ENCODE assay signal across 9 mouse cellular contexts in genomic region chr1:36269121-36269795, GRCm38 (mm10). TPM values are rescaled to one million over a fixed set of nuclear protein-coding genes. Genes with fewer than 3 reads are reported as not detected.
A peak's percentile ranks its signal among the peaks of the same experiment; 100 is the strongest.
DNase-seq lines count a peak whose midpoint lies in the region; ATAC-seq and TF ChIP-seq lines count a peak whose summit lies in the region.
"Had no signal": no experiment of that assay in that cellular context is flagged by ENCODE, and none has a peak within 500 bp of the region (broad histone marks: within the 10 kb centered on the region; RNA-seq: fewer than 3 reads in every experiment).

No protein-coding gene starts in this region.

- no peaks in the 10 kb centered on the region for H3K9me3 ChIP-seq in liver, embryonic 12.5 days (replicated peaks)
- no peaks in the 10 kb centered on the region for H3K9me3 ChIP-seq in hindbrain, postnatal 0 days (ENCODE audit: low read length)
- H3K9me3 ChIP-seq in neural tube, embryonic 14.5 days (ENCODE audit: control insufficient read depth, low read length), result no peaks in the 10 kb centered on the region

- TF ChIP-seq CTCF in hindbrain, postnatal 0 days (IDR thresholded peaks at IDR 0.05; ENCODE audit: low read depth), result no peak

- no peak overlapping the region for H3K27ac ChIP-seq in liver, embryonic 12.5 days
- H3K27ac ChIP-seq in hindbrain, postnatal 0 days, result no peak overlapping the region
- H3K27ac ChIP-seq in neural tube, embryonic 14.5 days (ENCODE audit: low read depth, low read length), result no peak overlapping the region

- DNase-seq in embryo, embryonic 10 days (ENCODE audit: low spot score), result peak; percentile 12
- no peak for DNase-seq in embryo, embryonic 10.5 days (ENCODE audit: low spot score)
- DNase-seq in liver, result no peak
- peak; percentile 22 for DNase-seq in hindbrain, postnatal 0 days (ENCODE audit: low spot score)
- DNase-seq in spleen, adult 12 weeks (ENCODE audit: low spot score), result no peak
- DNase-seq in retina, postnatal 1 day, result no peak
- DNase-seq: right cerebral cortex, postnatal 4 days had no signal

- 0 out of 2 replicates have a peak overlapping the region, but pooled peaks have one; percentile 11 for H3K4me3 ChIP-seq in liver, embryonic 12.5 days
- peak overlapping the region; percentile 19; the same call in 1 of the 2 replicates for H3K4me3 ChIP-seq in hindbrain, postnatal 0 days (ENCODE audit: low read length)
- H3K4me3 ChIP-seq in neural tube, embryonic 14.5 days (ENCODE audit: low read depth, low read length), result peak overlapping the region; percentile 17; the same call in 1 of the 2 replicates

- peaks cover 14% of the 10 kb centered on the region for H3K27me3 ChIP-seq in liver, embryonic 12.5 days (replicated peaks)
- H3K27me3 ChIP-seq in hindbrain, postnatal 0 days (ENCODE audit: insufficient read depth, low read length), result no peaks in the 10 kb centered on the region; the same call in 1 of the 2 replicates
- no peaks in the 10 kb centered on the region for H3K27me3 ChIP-seq in neural tube, embryonic 14.5 days (ENCODE audit: control insufficient read depth, insufficient read depth, low read length)

- H3K4me2 ChIP-seq in liver, embryonic 12.5 days, result 0 out of 2 replicates have a peak overlapping the region, but pooled peaks have one; percentile 19
- H3K4me2 ChIP-seq in hindbrain, postnatal 0 days (ENCODE audit: low read depth, low read length), result peak overlapping the region; percentile 41
- H3K4me2 ChIP-seq in neural tube, embryonic 14.5 days (ENCODE audit: low read depth, low read length), result peak overlapping the region; percentile 32

- no peak overlapping the region for H3K9ac ChIP-seq in liver, embryonic 12.5 days
- H3K9ac ChIP-seq in hindbrain, postnatal 0 days (replicated peaks; ENCODE audit: low read length), result 0 out of 2 replicates have a peak overlapping the region, but pooled peaks have one; percentile 17
- no peak overlapping the region for H3K9ac ChIP-seq in neural tube, embryonic 14.5 days (replicated peaks; ENCODE audit: low read depth, low read length)

- no peaks in the 10 kb centered on the region for H3K36me3 ChIP-seq in liver, embryonic 12.5 days
- no peaks in the 10 kb centered on the region for H3K36me3 ChIP-seq in hindbrain, postnatal 0 days (ENCODE audit: insufficient read depth, low read length)
- no peaks in the 10 kb centered on the region for H3K36me3 ChIP-seq in neural tube, embryonic 14.5 days (ENCODE audit: control insufficient read depth, insufficient read depth, low read length)

- WGBS in liver, embryonic 12.5 days (ENCODE audit: insufficient replicate concordance), result 64% methylated on average over 54 of the region's 54 CpGs
- WGBS in hindbrain, postnatal 0 days, result 43% methylated on average over 54 of the region's 54 CpGs
- WGBS in neural tube, embryonic 14.5 days, result 41% methylated on average over 53 of the region's 54 CpGs

- H3K4me1 ChIP-seq in liver, embryonic 12.5 days, result peaks cover 67% of the 10 kb centered on the region
- no peaks in the 10 kb centered on the region for H3K4me1 ChIP-seq in hindbrain, postnatal 0 days (ENCODE audit: insufficient read depth, low read length)
- H3K4me1 ChIP-seq in neural tube, embryonic 14.5 days (ENCODE audit: control insufficient read depth, insufficient read depth, low read length), result 0 out of 2 replicates have a peak, but pooled peaks cover 2% of the 10 kb centered on the region

- no peak for ATAC-seq in liver, embryonic 12.5 days
- peak; percentile 33; the same call in 1 of the 2 replicates for ATAC-seq in hindbrain, postnatal 0 days
- ATAC-seq in neural tube, embryonic 14.5 days (ENCODE audit: low read depth), result peak; percentile 28; the same call in 1 of the 2 replicates

RNA-seq across cellular contexts. Expression of gene Neurl3, which starts 5.2 kb away (rescaled TPM):
- 3.4 and 3.7 TPM in 2 replicates for polyA plus RNA-seq in liver, embryonic 12.5 days (2016; fragmentation: Nextera tagmentation; extraction: Ambion mirVana)
- 0.16 and 1.2 TPM in 2 replicates for total RNA-seq in hindbrain, postnatal 0 days (2014; rRNA removed)
- polyA plus RNA-seq in hindbrain, postnatal 0 days (2015; fragmentation: Nextera tagmentation; extraction: Ambion mirVana), result 1.8 and 2.1 TPM in 2 replicates
- polyA plus RNA-seq in neural tube, embryonic 14.5 days (2014; fragmentation: Nextera tagmentation; extraction: Ambion mirVana), result 1.1 and 2.1 TPM in 2 replicates

RNA-seq across cellular contexts. Expression of gene Uggt1, which starts 24.7 kb away (rescaled TPM):
- 28.5 and 29.0 TPM in 2 replicates for polyA plus RNA-seq in liver, embryonic 12.5 days (2016; fragmentation: Nextera tagmentation; extraction: Ambion mirVana)
- 33.5 and 40.2 TPM in 2 replicates for total RNA-seq in hindbrain, postnatal 0 days (2014; rRNA removed)
- 22.1 and 24.3 TPM in 2 replicates for polyA plus RNA-seq in hindbrain, postnatal 0 days (2015; fragmentation: Nextera tagmentation; extraction: Ambion mirVana)
- 61.6 and 63.6 TPM in 2 replicates for polyA plus RNA-seq in neural tube, embryonic 14.5 days (2014; fragmentation: Nextera tagmentation; extraction: Ambion mirVana)

RNA-seq across cellular contexts. Expression of gene Arid5a, which starts 38.3 kb away (rescaled TPM):
- polyA plus RNA-seq in liver, embryonic 12.5 days (2016; fragmentation: Nextera tagmentation; extraction: Ambion mirVana), result 2.3 and 3.4 TPM in 2 replicates
- 10.1 and 13.8 TPM in 2 replicates for total RNA-seq in hindbrain, postnatal 0 days (2014; rRNA removed)
- polyA plus RNA-seq in hindbrain, postnatal 0 days (2015; fragmentation: Nextera tagmentation; extraction: Ambion mirVana), result 8.4 and 8.5 TPM in 2 replicates
- 2.5 and 4.3 TPM in 2 replicates for polyA plus RNA-seq in neural tube, embryonic 14.5 days (2014; fragmentation: Nextera tagmentation; extraction: Ambion mirVana)

Comparison
In these comparisons a context has a peak if more than half of its experiments do, and no peak if none do; other contexts are left out.
1. DNase-seq: peak in embryo, embryonic 10 days (single experiment) and hindbrain, postnatal 0 days (single experiment); none in embryo, embryonic 10.5 days (single experiment), liver (single experiment), spleen, adult 12 weeks (single experiment) and retina, postnatal 1 day (single experiment).
2. Peak in every context shown above with its lines, with median percentiles within 50 percentile points of each other: H3K4me2 ChIP-seq and H3K4me3 ChIP-seq.